Mouse (Mus musculus): Measurements from ENCODE around the gene Ahdc1.

DNA sequence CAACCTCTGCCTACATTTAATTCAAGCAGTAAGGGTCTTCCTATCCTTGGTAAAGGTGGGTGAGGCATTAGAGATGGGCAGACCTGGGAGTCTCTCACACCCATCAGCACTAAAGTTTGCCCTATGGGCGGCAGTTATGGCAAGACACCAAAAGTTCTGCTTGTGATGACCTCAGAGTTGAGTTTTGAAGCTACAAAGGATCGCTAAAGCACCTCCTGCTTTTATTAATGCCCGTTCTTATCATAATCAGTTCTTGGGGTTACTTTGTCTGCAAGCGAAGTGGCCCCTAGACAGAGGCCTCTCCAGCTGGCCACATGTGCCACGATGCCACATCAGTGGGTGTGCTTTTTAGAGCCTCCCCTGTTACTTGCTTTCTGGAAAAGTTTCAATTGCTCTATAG lies 1.4 kb upstream of the Ahdc1 start:
- TF ChIP-seq TCF12 (IDR thresholded peaks at IDR 0.05; ENCODE audit: insufficient read depth, poor library complexity, severe bottlenecking) (no peak), POLR2A (IDR thresholded peaks at IDR 0.05; ENCODE audit: insufficient read length, low read depth) (no peak), USF1 (IDR thresholded peaks at IDR 0.05; ENCODE audit: low read depth) (no peak), E2F4 (IDR thresholded peaks at IDR 0.05; ENCODE audit: insufficient read depth) (no peak)

Data from myocyte (in vitro differentiated cells).